Mouse (Mus musculus): ENCODE measurements around the gene Hjurp. TPM values are rescaled to one million over a fixed set of nuclear protein-coding genes. Genes with fewer than 3 reads are reported as not detected.
A peak's percentile ranks its signal among the peaks of the same experiment; 100 is the strongest.

Gene Hjurp
- polyA plus RNA-seq, 1 experiment: 12.8 TPM

GRCm38 (mm10) chr1:88296171-88296920, 18.9 kb upstream of the Hjurp start:
- Histone ChIP-seq H3K27ac (ENCODE audit: insufficient read depth, low read depth, low read length) (no peak overlapping the region), H3K36me3 (ENCODE audit: control insufficient read depth, insufficient read depth, low read length) (no peaks in the 10 kb centered on the region), H3K27me3 (replicated peaks; ENCODE audit: control insufficient read depth, insufficient read depth, low read length) (no peaks in the 10 kb centered on the region), H3K4me3 (ENCODE audit: insufficient read depth, low read depth, low read length) (no peak overlapping the region), H3K4me1 (ENCODE audit: control insufficient read depth, insufficient read depth, low read length) (no peaks in the 10 kb centered on the region)
- 73% methylated on average over 4 of the region's 4 CpGs for WGBS
- no peak for DNase-seq
- TF ChIP-seq POLR2A (IDR thresholded peaks at IDR 0.05; ENCODE audit: low read depth, low read length) (no peak), CTCF (conservative IDR thresholded peaks at IDR 0.05; ENCODE audit: insufficient read depth, insufficient read length, low read depth, low read length) (no peak)

DNA sequence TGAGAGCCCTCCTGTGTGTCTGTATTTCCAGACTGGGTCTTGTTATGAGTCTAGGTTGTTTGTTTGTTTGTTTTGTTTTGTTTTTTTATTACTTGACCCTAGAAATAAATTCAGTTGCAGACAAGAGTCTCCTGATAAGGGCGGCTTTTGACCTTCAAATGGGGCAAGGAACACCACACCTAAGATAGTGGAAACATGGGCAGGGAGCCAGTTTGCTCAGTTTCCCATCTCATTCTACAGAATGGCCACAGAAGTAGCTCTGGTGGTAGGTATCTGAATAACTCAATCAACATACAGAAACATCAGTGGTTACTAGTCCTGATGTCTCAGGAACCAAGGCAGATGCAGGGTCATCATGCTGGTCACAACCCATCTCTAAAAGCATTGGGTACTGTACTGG, 17.2 kb upstream of the Hjurp start:
- 21% methylated on average over 1 of the region's 1 CpGs for whole genome bisulfite sequencing

DNA sequence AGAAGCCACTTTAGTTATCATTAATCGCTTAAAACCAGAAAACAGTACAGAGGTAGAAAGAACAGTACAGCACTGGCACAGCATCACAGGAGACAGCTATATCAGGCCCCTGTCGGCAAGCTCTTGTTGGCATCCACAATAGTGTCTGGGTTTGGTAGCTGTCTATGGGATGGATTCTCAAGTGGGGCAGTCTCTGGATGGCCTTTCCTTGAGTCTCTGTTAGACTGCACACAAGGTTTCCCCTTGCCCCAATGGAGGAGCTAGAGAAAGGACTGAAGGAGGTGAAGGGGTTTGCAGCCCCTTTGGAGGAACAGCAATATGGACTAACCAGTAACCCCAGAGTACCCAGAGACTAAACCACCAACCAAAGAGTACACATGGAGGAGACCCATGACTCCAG, 14.6 kb upstream of the Hjurp start:
- WGBS: 56% methylated on average over 2 of the region's 2 CpGs
- Histone ChIP-seq H3K27ac (ENCODE audit: insufficient read depth, low read depth, low read length) (no peak overlapping the region), H3K4me1 (ENCODE audit: control insufficient read depth, insufficient read depth, low read length) (no peaks in the 10 kb centered on the region), H3K27me3 (replicated peaks; ENCODE audit: control insufficient read depth, insufficient read depth, low read length) (no peaks in the 10 kb centered on the region), H3K4me3 (ENCODE audit: insufficient read depth, low read depth, low read length) (no peak overlapping the region), H3K36me3 (ENCODE audit: control insufficient read depth, insufficient read depth, low read length) (no peaks in the 10 kb centered on the region)
- DNase-seq: peak; percentile 12
- TF ChIP-seq POLR2A (IDR thresholded peaks at IDR 0.05; ENCODE audit: low read depth, low read length): no peak
- no peak for TF ChIP-seq CTCF (conservative IDR thresholded peaks at IDR 0.05; ENCODE audit: insufficient read depth, insufficient read length, low read depth, low read length)

More for the DNA sequence above, 17.2 kb upstream of the Hjurp start:
- Histone ChIP-seq H3K36me3 (ENCODE audit: control insufficient read depth, insufficient read depth, low read length) (no peaks in the 10 kb centered on the region), H3K27me3 (replicated peaks; ENCODE audit: control insufficient read depth, insufficient read depth, low read length) (no peaks in the 10 kb centered on the region), H3K27ac (ENCODE audit: insufficient read depth, low read depth, low read length) (no peak overlapping the region), H3K4me3 (ENCODE audit: insufficient read depth, low read depth, low read length) (no peak overlapping the region), H3K4me1 (ENCODE audit: control insufficient read depth, insufficient read depth, low read length) (no peaks in the 10 kb centered on the region)
- no peak for DNase-seq
- TF ChIP-seq POLR2A (IDR thresholded peaks at IDR 0.05; ENCODE audit: low read depth, low read length) (no peak), CTCF (conservative IDR thresholded peaks at IDR 0.05; ENCODE audit: insufficient read depth, insufficient read length, low read depth, low read length) (no peak)

GRCm38 (mm10) chr1:88291409-88292005, 14.1 kb upstream of the Hjurp start:
- TF ChIP-seq CTCF (conservative IDR thresholded peaks at IDR 0.05; ENCODE audit: insufficient read depth, insufficient read length, low read depth, low read length): no peak
- no peak for TF ChIP-seq POLR2A (IDR thresholded peaks at IDR 0.05; ENCODE audit: low read depth, low read length)
- H3K27me3 ChIP-seq (replicated peaks; ENCODE audit: control insufficient read depth, insufficient read depth, low read length): no peaks in the 10 kb centered on the region
- H3K36me3 ChIP-seq (ENCODE audit: control insufficient read depth, insufficient read depth, low read length): no peaks in the 10 kb centered on the region
- H3K4me1 ChIP-seq (ENCODE audit: control insufficient read depth, insufficient read depth, low read length): no peaks in the 10 kb centered on the region
- WGBS: 61% methylated on average over 3 of the region's 3 CpGs
- no peak overlapping the region for H3K27ac ChIP-seq (ENCODE audit: insufficient read depth, low read depth, low read length)
- peak; percentile 12 for DNase-seq
- no peak overlapping the region for H3K4me3 ChIP-seq (ENCODE audit: insufficient read depth, low read depth, low read length)

DNA sequence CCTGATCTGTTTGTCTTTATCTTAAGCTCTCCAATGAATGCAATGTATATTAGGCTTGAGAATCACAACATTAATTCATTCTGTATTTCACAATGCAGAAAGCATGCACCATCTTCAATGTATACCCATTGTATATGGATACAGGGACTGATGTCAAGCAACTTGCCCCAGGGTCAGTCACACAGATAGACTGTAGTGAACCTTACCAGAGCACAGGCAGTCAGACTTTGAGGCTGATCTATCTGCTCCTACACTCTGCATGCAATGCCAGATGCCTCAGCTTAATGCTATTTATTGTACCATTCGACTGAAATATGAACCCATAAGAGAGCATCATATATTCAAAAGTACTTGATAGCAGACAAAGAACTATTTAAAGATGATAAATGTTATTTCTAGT, 13.1 kb upstream of the Hjurp start:
- H3K36me3 ChIP-seq (ENCODE audit: control insufficient read depth, insufficient read depth, low read length): no peaks in the 10 kb centered on the region
- H3K27me3 ChIP-seq (replicated peaks; ENCODE audit: control insufficient read depth, insufficient read depth, low read length): no peaks in the 10 kb centered on the region
- H3K4me1 ChIP-seq (ENCODE audit: control insufficient read depth, insufficient read depth, low read length): no peaks in the 10 kb centered on the region
- no peak overlapping the region for H3K27ac ChIP-seq (ENCODE audit: insufficient read depth, low read depth, low read length)
- DNase-seq: peak; percentile 5
- TF ChIP-seq CTCF (conservative IDR thresholded peaks at IDR 0.05; ENCODE audit: insufficient read depth, insufficient read length, low read depth, low read length) (no peak), POLR2A (IDR thresholded peaks at IDR 0.05; ENCODE audit: low read depth, low read length) (no peak)
- WGBS: 71% methylated on average over 1 of the region's 1 CpGs
- no peak overlapping the region for H3K4me3 ChIP-seq (ENCODE audit: insufficient read depth, low read depth, low read length)

- TF ChIP-seq CTCF (conservative IDR thresholded peaks at IDR 0.05; ENCODE audit: insufficient read depth, insufficient read length, low read depth, low read length) (no peak), POLR2A (IDR thresholded peaks at IDR 0.05; ENCODE audit: low read depth, low read length) (no peak)
- peak; percentile 68 for DNase-seq
- Histone ChIP-seq H3K4me1 (ENCODE audit: control insufficient read depth, insufficient read depth, low read length) (no peaks in the 10 kb centered on the region), H3K27me3 (replicated peaks; ENCODE audit: control insufficient read depth, insufficient read depth, low read length) (no peaks in the 10 kb centered on the region), H3K4me3 (ENCODE audit: insufficient read depth, low read depth, low read length) (no peak overlapping the region), H3K27ac (ENCODE audit: insufficient read depth, low read depth, low read length) (no peak overlapping the region), H3K36me3 (ENCODE audit: control insufficient read depth, insufficient read depth, low read length) (no peaks in the 10 kb centered on the region)
- WGBS: 40% methylated on average over 4 of the region's 4 CpGs
These were observed 12.5 kb upstream of the Hjurp start for GRCm38 (mm10) chr1:88289917-88290316.

- WGBS: 39% methylated on average over 2 of the region's 2 CpGs
These were observed 11.7 kb upstream of the Hjurp start for GRCm38 (mm10) chr1:88289152-88289551.

More at GRCm38 (mm10) chr1:88289152-88289551, 11.7 kb upstream of the Hjurp start:
- TF ChIP-seq POLR2A (IDR thresholded peaks at IDR 0.05; ENCODE audit: low read depth, low read length) (no peak), CTCF (conservative IDR thresholded peaks at IDR 0.05; ENCODE audit: insufficient read depth, insufficient read length, low read depth, low read length) (no peak)
- H3K27me3 ChIP-seq (replicated peaks; ENCODE audit: control insufficient read depth, insufficient read depth, low read length): no peaks in the 10 kb centered on the region
- no peaks in the 10 kb centered on the region for H3K36me3 ChIP-seq (ENCODE audit: control insufficient read depth, insufficient read depth, low read length)
- no peaks in the 10 kb centered on the region for H3K4me1 ChIP-seq (ENCODE audit: control insufficient read depth, insufficient read depth, low read length)
- H3K27ac ChIP-seq (ENCODE audit: insufficient read depth, low read depth, low read length): no peak overlapping the region
- H3K4me3 ChIP-seq (ENCODE audit: insufficient read depth, low read depth, low read length): no peak overlapping the region
- no peak for DNase-seq

Data from kidney, adult 2 months (tissue).